Mouse (Mus musculus): ENCODE measurements at regions not wholly inside any gene's neighbourhood (a gene's known extent, or its start where the extent isn't known, plus 50 kb on each side); places are given as distances from the start of the nearest gene placed in this dataset.

DNA sequence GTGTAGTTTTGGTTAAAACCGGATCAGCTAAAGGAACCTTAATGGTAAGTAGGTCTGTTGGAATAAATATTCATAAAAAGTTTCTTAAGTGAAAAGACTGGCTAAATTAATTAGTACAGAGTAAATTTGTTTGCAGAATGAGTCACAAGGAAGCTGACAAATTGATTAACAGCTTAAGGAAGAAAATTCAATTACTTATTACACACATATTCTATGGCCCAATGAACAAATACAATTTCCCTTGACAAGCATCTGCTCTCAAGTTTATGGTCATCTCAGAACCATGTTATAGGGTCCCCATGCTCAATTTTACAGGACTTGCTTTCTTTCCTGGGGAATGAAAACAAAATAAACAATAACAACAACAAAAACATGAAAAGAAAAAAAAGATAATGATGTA lies 231.4 kb upstream of the Frg1 start:
- WGBS: 91% methylated on average over 1 of the region's 1 CpGs
- ATAC-seq (ENCODE audit: low FRiP score, low TSS enrichment): no peak
- Histone ChIP-seq H3K4me1 (ENCODE audit: insufficient read depth, low read length) (no peaks in the 10 kb centered on the region), H3K4me3 (ENCODE audit: low read length) (no peak overlapping the region), H3K4me2 (replicated peaks; ENCODE audit: low read depth, low read length) (no peak overlapping the region), H3K27me3 (ENCODE audit: insufficient read depth, low read length) (no peaks in the 10 kb centered on the region), H3K9me3 (ENCODE audit: low read length) (no peaks in the 10 kb centered on the region), H3K27ac (ENCODE audit: low read length) (no peak overlapping the region), H3K9ac (replicated peaks; ENCODE audit: low read length) (no peak overlapping the region), H3K36me3 (ENCODE audit: insufficient read depth, low read length) (no peaks in the 10 kb centered on the region)

DNA sequence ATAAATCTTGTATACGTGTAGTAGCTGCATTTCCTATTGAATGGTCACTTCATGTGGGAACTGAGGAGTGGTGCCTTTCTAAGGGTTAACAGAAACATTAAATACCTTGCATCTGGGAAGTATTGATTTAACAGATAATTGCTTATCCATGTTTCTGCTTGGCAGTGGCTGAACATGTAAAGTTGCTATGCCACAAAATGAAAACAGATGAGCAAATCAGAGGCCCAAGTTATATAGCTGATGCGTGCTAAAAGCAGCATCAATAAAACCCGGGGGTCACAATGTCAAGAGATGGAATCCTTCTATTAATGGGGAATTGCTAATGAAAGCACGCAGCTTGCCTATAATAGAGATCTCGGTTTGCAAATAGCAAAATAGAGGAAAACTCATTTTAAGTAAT lies 227.8 kb upstream of the Frg1 start:
- H3K27ac ChIP-seq (ENCODE audit: low read length): no peak overlapping the region
- no peaks in the 10 kb centered on the region for H3K9me3 ChIP-seq (ENCODE audit: low read length)
- WGBS: 81% methylated on average over 5 of the region's 5 CpGs
- H3K36me3 ChIP-seq (ENCODE audit: insufficient read depth, low read length): no peaks in the 10 kb centered on the region
- H3K27me3 ChIP-seq (ENCODE audit: insufficient read depth, low read length): no peaks in the 10 kb centered on the region
- no peak overlapping the region for H3K4me3 ChIP-seq (ENCODE audit: low read length)
- H3K4me2 ChIP-seq (replicated peaks; ENCODE audit: low read depth, low read length): no peak overlapping the region
- H3K9ac ChIP-seq (replicated peaks; ENCODE audit: low read length): no peak overlapping the region
- no peak for ATAC-seq (ENCODE audit: low FRiP score, low TSS enrichment)
- no peaks in the 10 kb centered on the region for H3K4me1 ChIP-seq (ENCODE audit: insufficient read depth, low read length)

GRCm38 (mm10) chr8:41623841-41624240 lies 207.0 kb upstream of the Frg1 start:
- H3K27ac ChIP-seq (ENCODE audit: low read length): no peak overlapping the region
- WGBS: 63% methylated on average over 4 of the region's 4 CpGs
- ATAC-seq (ENCODE audit: low FRiP score, low TSS enrichment): no peak
- H3K27me3 ChIP-seq (ENCODE audit: insufficient read depth, low read length): no peaks in the 10 kb centered on the region
- no peak overlapping the region for H3K9ac ChIP-seq (replicated peaks; ENCODE audit: low read length)
- no peak overlapping the region for H3K4me3 ChIP-seq (ENCODE audit: low read length)
- H3K36me3 ChIP-seq (ENCODE audit: insufficient read depth, low read length): no peaks in the 10 kb centered on the region
- no peaks in the 10 kb centered on the region for H3K4me1 ChIP-seq (ENCODE audit: insufficient read depth, low read length)
- H3K4me2 ChIP-seq (replicated peaks; ENCODE audit: low read depth, low read length): no peak overlapping the region
- no peaks in the 10 kb centered on the region for H3K9me3 ChIP-seq (ENCODE audit: low read length)

GRCm38 (mm10) chr8:41600255-41600654 lies 183.4 kb upstream of the Frg1 start:
- Histone ChIP-seq H3K4me2 (replicated peaks; ENCODE audit: low read depth, low read length) (no peak overlapping the region), H3K9me3 (ENCODE audit: low read length) (no peaks in the 10 kb centered on the region), H3K36me3 (ENCODE audit: insufficient read depth, low read length) (no peaks in the 10 kb centered on the region), H3K4me1 (ENCODE audit: insufficient read depth, low read length) (no peaks in the 10 kb centered on the region), H3K27ac (ENCODE audit: low read length) (no peak overlapping the region), H3K4me3 (ENCODE audit: low read length) (no peak overlapping the region), H3K27me3 (ENCODE audit: insufficient read depth, low read length) (no peaks in the 10 kb centered on the region), H3K9ac (replicated peaks; ENCODE audit: low read length) (no peak overlapping the region)
- no peak for ATAC-seq (ENCODE audit: low FRiP score, low TSS enrichment)
- WGBS: 86% methylated on average over 1 of the region's 1 CpGs

GRCm38 (mm10) chr8:41594446-41594845 lies 177.6 kb upstream of the Frg1 start:
- Histone ChIP-seq H3K4me2 (replicated peaks; ENCODE audit: low read depth, low read length) (no peak overlapping the region), H3K4me1 (ENCODE audit: insufficient read depth, low read length) (no peaks in the 10 kb centered on the region), H3K9me3 (ENCODE audit: low read length) (no peaks in the 10 kb centered on the region), H3K9ac (replicated peaks; ENCODE audit: low read length) (no peak overlapping the region), H3K4me3 (ENCODE audit: low read length) (no peak overlapping the region), H3K27me3 (ENCODE audit: insufficient read depth, low read length) (no peaks in the 10 kb centered on the region), H3K27ac (ENCODE audit: low read length) (no peak overlapping the region), H3K36me3 (ENCODE audit: insufficient read depth, low read length) (no peaks in the 10 kb centered on the region)
- WGBS: 86% methylated on average over 5 of the region's 5 CpGs
- ATAC-seq (ENCODE audit: low FRiP score, low TSS enrichment): no peak

DNA sequence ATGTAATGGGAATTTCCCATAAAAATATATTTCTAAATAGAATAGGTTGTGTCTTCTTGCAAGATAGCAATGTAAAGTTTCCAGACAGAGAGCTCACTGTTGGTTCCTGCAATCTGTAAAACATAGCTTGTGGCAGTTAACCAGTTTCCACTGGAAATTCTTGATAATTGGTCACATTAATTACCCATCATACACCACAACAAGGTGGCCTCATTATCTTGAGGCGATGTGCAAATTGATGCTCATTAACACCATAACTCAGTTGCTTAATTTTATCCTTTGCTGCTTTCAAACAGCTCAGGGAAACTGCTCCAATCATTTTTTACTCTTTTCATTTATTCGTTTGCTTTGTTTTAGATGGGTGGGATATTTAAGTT lies 176.8 kb upstream of the Frg1 start:
- Histone ChIP-seq H3K36me3 (ENCODE audit: insufficient read depth, low read length) (no peaks in the 10 kb centered on the region), H3K9me3 (ENCODE audit: low read length) (no peaks in the 10 kb centered on the region), H3K4me1 (ENCODE audit: insufficient read depth, low read length) (no peaks in the 10 kb centered on the region), H3K27ac (ENCODE audit: low read length) (no peak overlapping the region), H3K4me2 (replicated peaks; ENCODE audit: low read depth, low read length) (no peak overlapping the region), H3K9ac (replicated peaks; ENCODE audit: low read length) (no peak overlapping the region), H3K4me3 (ENCODE audit: low read length) (no peak overlapping the region), H3K27me3 (ENCODE audit: insufficient read depth, low read length) (no peaks in the 10 kb centered on the region)
- WGBS: 81% methylated on average over 2 of the region's 2 CpGs
- ATAC-seq (ENCODE audit: low FRiP score, low TSS enrichment): no peak

GRCm38 (mm10) chr8:41592741-41593665 lies 176.1 kb upstream of the Frg1 start:
- no peaks in the 10 kb centered on the region for H3K9me3 ChIP-seq (ENCODE audit: low read length)
- H3K36me3 ChIP-seq (ENCODE audit: insufficient read depth, low read length): no peaks in the 10 kb centered on the region
- H3K9ac ChIP-seq (replicated peaks; ENCODE audit: low read length): no peak overlapping the region
- no peak overlapping the region for H3K27ac ChIP-seq (ENCODE audit: low read length)
- H3K4me3 ChIP-seq (ENCODE audit: low read length): no peak overlapping the region
- no peak for ATAC-seq (ENCODE audit: low FRiP score, low TSS enrichment)
- H3K27me3 ChIP-seq (ENCODE audit: insufficient read depth, low read length): no peaks in the 10 kb centered on the region
- H3K4me2 ChIP-seq (replicated peaks; ENCODE audit: low read depth, low read length): no peak overlapping the region
- WGBS: 52% methylated on average over 6 of the region's 6 CpGs
- no peaks in the 10 kb centered on the region for H3K4me1 ChIP-seq (ENCODE audit: insufficient read depth, low read length)

DNA sequence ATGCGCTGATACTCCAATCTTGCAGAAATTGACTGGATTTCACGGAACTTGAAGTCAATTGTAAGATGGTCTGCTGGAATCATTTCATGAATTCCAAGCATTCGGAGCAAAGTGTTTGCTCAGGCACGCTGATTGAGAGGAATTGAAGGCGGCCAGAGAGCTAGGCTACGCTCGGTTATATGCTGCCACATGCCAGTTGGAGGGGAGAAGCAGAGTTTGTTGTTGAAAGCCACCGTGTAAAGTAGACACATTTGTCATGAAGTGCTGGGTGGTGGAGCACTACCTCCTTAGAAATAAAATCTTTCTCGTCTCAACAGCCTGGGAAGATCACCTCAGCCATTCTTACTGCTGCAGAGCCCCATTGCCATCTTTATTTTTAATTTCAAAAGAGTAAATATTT lies 175.3 kb upstream of the Frg1 start:
- Histone ChIP-seq H3K9ac (replicated peaks; ENCODE audit: low read length) (no peak overlapping the region), H3K36me3 (ENCODE audit: insufficient read depth, low read length) (no peaks in the 10 kb centered on the region), H3K27me3 (ENCODE audit: insufficient read depth, low read length) (no peaks in the 10 kb centered on the region), H3K4me2 (replicated peaks; ENCODE audit: low read depth, low read length) (no peak overlapping the region), H3K9me3 (ENCODE audit: low read length) (no peaks in the 10 kb centered on the region), H3K4me3 (ENCODE audit: low read length) (no peak overlapping the region), H3K27ac (ENCODE audit: low read length) (no peak overlapping the region), H3K4me1 (ENCODE audit: insufficient read depth, low read length) (no peaks in the 10 kb centered on the region)
- WGBS: 60% methylated on average over 9 of the region's 9 CpGs
- ATAC-seq (ENCODE audit: low FRiP score, low TSS enrichment): no peak

GRCm38 (mm10) chr8:41588157-41588556 lies 171.3 kb upstream of the Frg1 start:
- ATAC-seq (ENCODE audit: low FRiP score, low TSS enrichment): no peak
- Histone ChIP-seq H3K36me3 (ENCODE audit: insufficient read depth, low read length) (no peaks in the 10 kb centered on the region), H3K27me3 (ENCODE audit: insufficient read depth, low read length) (no peaks in the 10 kb centered on the region), H3K9ac (replicated peaks; ENCODE audit: low read length) (no peak overlapping the region), H3K9me3 (ENCODE audit: low read length) (no peaks in the 10 kb centered on the region), H3K4me1 (ENCODE audit: insufficient read depth, low read length) (no peaks in the 10 kb centered on the region), H3K27ac (ENCODE audit: low read length) (no peak overlapping the region), H3K4me3 (ENCODE audit: low read length) (no peak overlapping the region), H3K4me2 (replicated peaks; ENCODE audit: low read depth, low read length) (no peak overlapping the region)
- WGBS: 85% methylated on average over 2 of the region's 2 CpGs

DNA sequence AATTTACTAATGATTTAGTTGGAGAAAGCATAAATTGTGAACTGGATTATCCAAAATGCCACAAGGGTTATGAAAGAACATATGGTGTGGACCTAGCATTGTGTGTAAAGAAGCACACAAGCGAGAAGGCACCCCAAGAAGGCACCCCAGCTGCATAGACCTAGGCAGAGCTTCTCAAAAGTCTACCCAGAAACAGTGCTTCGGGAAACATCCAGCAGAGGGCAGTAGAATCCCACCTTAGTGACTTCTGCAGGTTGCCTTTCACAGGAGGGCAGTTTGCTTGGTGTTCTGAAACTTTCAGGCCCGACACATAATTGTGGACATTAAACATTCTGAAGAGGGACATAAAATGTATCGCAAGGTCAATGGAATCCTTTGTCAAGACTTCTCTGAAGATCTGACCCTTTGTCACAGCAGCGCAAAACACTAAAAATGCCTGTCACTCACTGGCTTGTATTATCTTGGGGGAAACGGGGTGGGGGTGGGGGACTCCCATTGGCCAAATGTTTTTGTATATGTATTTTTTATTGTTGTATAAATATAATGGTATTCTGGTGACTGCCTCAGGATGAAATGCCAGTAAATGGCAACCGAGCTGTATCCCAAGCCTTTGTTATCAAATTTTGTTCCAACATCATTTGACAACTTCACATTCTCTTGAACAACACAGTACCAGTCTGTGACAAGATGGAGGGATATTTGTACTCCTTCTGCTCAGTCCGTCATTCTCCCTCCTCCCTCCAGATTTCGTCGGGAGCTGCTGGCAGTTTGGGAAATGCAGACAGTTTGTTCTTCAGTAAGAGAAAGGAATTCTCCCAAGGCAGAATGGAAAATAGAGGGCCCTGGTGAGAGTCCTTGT lies 156.4 kb upstream of the Frg1 start:
- no peaks in the 10 kb centered on the region for H3K9me3 ChIP-seq (ENCODE audit: low read length)
- no peak overlapping the region for H3K9ac ChIP-seq (replicated peaks; ENCODE audit: low read length)
- H3K27ac ChIP-seq (ENCODE audit: low read length): no peak overlapping the region
- WGBS: 32% methylated on average over 10 of the region's 10 CpGs
- ATAC-seq (ENCODE audit: low FRiP score, low TSS enrichment): peak; percentile 57; the same call in 1 of the 2 replicates
- H3K4me3 ChIP-seq (ENCODE audit: low read length): no peak overlapping the region
- no peaks in the 10 kb centered on the region for H3K36me3 ChIP-seq (ENCODE audit: insufficient read depth, low read length)
- H3K27me3 ChIP-seq (ENCODE audit: insufficient read depth, low read length): no peaks in the 10 kb centered on the region
- H3K4me2 ChIP-seq (replicated peaks; ENCODE audit: low read depth, low read length): 0 out of 2 replicates have a peak overlapping the region, but pooled peaks have one; percentile 8
- H3K4me1 ChIP-seq (ENCODE audit: insufficient read depth, low read length): no peaks in the 10 kb centered on the region
